8 mouse cellular contexts compared by ENCODE assay signal in genomic region chr15:102692321-102692804, GRCm38 (mm10). TPM values are rescaled to one million over a fixed set of nuclear protein-coding genes. Genes with fewer than 3 reads are reported as not detected.
DNase-seq lines count a peak whose midpoint lies in the region; ATAC-seq and TF ChIP-seq lines count a peak whose summit lies in the region.

No protein-coding gene starts in this region.

- peak overlapping the region; percentile 62; the same call in 1 of the 2 replicates for H3K27ac ChIP-seq in hindbrain, embryonic 12.5 days
- H3K27ac ChIP-seq in midbrain, embryonic 14.5 days (replicated peaks; ENCODE audit: low read depth, low read length) = peak overlapping the region; percentile 81

- TF ChIP-seq CTCF in lung, adult 2 months (IDR thresholded peaks at IDR 0.05; ENCODE audit: insufficient read depth, low read length) = no peak

- H3K4me1 ChIP-seq in lung, adult 2 months (ENCODE audit: control insufficient read depth, insufficient read depth, low read length) = peaks cover 7% of the 10 kb centered on the region
- peaks cover 27% of the 10 kb centered on the region for H3K4me1 ChIP-seq in hindbrain, embryonic 12.5 days
- peaks cover 27% of the 10 kb centered on the region; the same call in 1 of the 2 replicates for H3K4me1 ChIP-seq in midbrain, embryonic 14.5 days (ENCODE audit: control insufficient read depth, insufficient read depth, low read length)

- peak overlapping the region; percentile 52 for H3K9ac ChIP-seq in hindbrain, embryonic 12.5 days
- peak overlapping the region; percentile 57 for H3K9ac ChIP-seq in midbrain, embryonic 14.5 days (replicated peaks; ENCODE audit: low read length)

- peak overlapping the region; percentile 78 for H3K4me2 ChIP-seq in hindbrain, embryonic 12.5 days (replicated peaks)
- peak overlapping the region; percentile 71 for H3K4me2 ChIP-seq in midbrain, embryonic 14.5 days (ENCODE audit: low read length)

- TF ChIP-seq POLR2A in lung, adult 2 months (IDR thresholded peaks at IDR 0.05; ENCODE audit: borderline replicate concordance, extremely low read depth, low read depth, low read length) = no peak

- WGBS in lung, adult 2 months = 5% methylated on average over 26 of the region's 26 CpGs
- under 1% methylated on average over 26 of the region's 26 CpGs for WGBS in hindbrain, embryonic 12.5 days
- WGBS in midbrain, embryonic 14.5 days = 1% methylated on average over 26 of the region's 26 CpGs

- DNase-seq in lung, adult 2 months = no peak
- no peak for DNase-seq in lung, postnatal 25 days (ENCODE audit: low spot score)
- peak; percentile 47 to 58 for DNase-seq in cerebellum, postnatal 25 days
- peak; percentile 79 for DNase-seq in midbrain, embryonic 14.5 days
- no peak for DNase-seq in left cerebral cortex, postnatal 10 days (ENCODE audit: extremely low spot score in 1 of 2, low spot score in 2 of 2)
- DNase-seq in frontal cortex, postnatal 14 days (ENCODE audit: low spot score in 2 of 2) = no peak
- DNase-seq in left cerebral cortex, postnatal 4 days = no peak

- no peaks in the 10 kb centered on the region for H3K36me3 ChIP-seq in hindbrain, embryonic 12.5 days
- H3K36me3 ChIP-seq in midbrain, embryonic 14.5 days (ENCODE audit: control insufficient read depth, insufficient read depth, low read length) = no peaks in the 10 kb centered on the region

- ATAC-seq in hindbrain, embryonic 12.5 days (ENCODE audit: low FRiP score) = peak; percentile 66
- peak; percentile 65 for ATAC-seq in midbrain, embryonic 14.5 days (ENCODE audit: low FRiP score, low TSS enrichment)

- no peaks in the 10 kb centered on the region for H3K9me3 ChIP-seq in hindbrain, embryonic 12.5 days (replicated peaks)
- no peaks in the 10 kb centered on the region for H3K9me3 ChIP-seq in midbrain, embryonic 14.5 days (ENCODE audit: control insufficient read depth, low read length)

- H3K4me3 ChIP-seq in lung, adult 2 months (replicated peaks; ENCODE audit: extremely low read depth, low read depth, low read length) = peak overlapping the region; percentile 25
- H3K4me3 ChIP-seq in hindbrain, embryonic 12.5 days = peak overlapping the region; percentile 43
- H3K4me3 ChIP-seq in midbrain, embryonic 14.5 days (replicated peaks; ENCODE audit: low read depth, low read length) = peak overlapping the region; percentile 42

- intact Hi-C loops in left cerebral cortex, postnatal 10 days (cut with DNase I) = no loop called here
- intact Hi-C loops in left cerebral cortex, postnatal 4 days (cut with DNase I) = loop anchor here (10.0 kb wide), 1 partner anchor 292 kb away; no protein-coding TSS in a partner anchor

- H3K27me3 ChIP-seq in hindbrain, embryonic 12.5 days = peaks cover 82% of the 10 kb centered on the region
- H3K27me3 ChIP-seq in midbrain, embryonic 14.5 days (ENCODE audit: control insufficient read depth, insufficient read depth, low read length) = peaks cover 49% of the 10 kb centered on the region

RNA-seq across cellular contexts. Expression of gene Atp5g2, which starts 20.2 kb away (rescaled TPM):
- polyA plus RNA-seq in lung, adult 2 months (2012; rRNA removed) = 250 and 262 TPM in 2 replicates
- polyA plus RNA-seq in hindbrain, embryonic 12.5 days (2016; fragmentation: Nextera tagmentation; extraction: Ambion mirVana) = 53.9 and 60.4 TPM in 2 replicates
- 69.8 and 72.3 TPM in 2 replicates for polyA plus RNA-seq in midbrain, embryonic 14.5 days (2014; fragmentation: Nextera tagmentation; extraction: Ambion mirVana)
- total RNA-seq in left cerebral cortex, postnatal 10 days (2021) = 1 to 10 TPM; 9.7 to 9.8 TPM
- 10 to 100 TPM; 13.4 to 14.1 TPM for total RNA-seq in left cerebral cortex, postnatal 4 days (2021)

RNA-seq across cellular contexts. Expression of gene Calcoco1, which starts 29.6 kb away (rescaled TPM):
- polyA plus RNA-seq in lung, adult 2 months (2012; rRNA removed) = 76.5 and 105 TPM in 2 replicates
- polyA plus RNA-seq in hindbrain, embryonic 12.5 days (2016; fragmentation: Nextera tagmentation; extraction: Ambion mirVana) = 47.3 and 49.1 TPM in 2 replicates
- polyA plus RNA-seq in midbrain, embryonic 14.5 days (2014; fragmentation: Nextera tagmentation; extraction: Ambion mirVana) = 30.6 and 36.5 TPM in 2 replicates
- 10 to 100 TPM; 44.3 to 46.7 TPM for total RNA-seq in left cerebral cortex, postnatal 10 days (2021)
- 10 to 100 TPM; 44.3 to 46.7 TPM for total RNA-seq in left cerebral cortex, postnatal 4 days (2021)

Comparison
In these comparisons a context has a peak if more than half of its experiments do, and no peak if none do; other contexts are left out.
1. DNase-seq: peak in cerebellum, postnatal 25 days (2 of 2) and midbrain, embryonic 14.5 days (single experiment); none in lung, adult 2 months (single experiment), lung, postnatal 25 days (single experiment), left cerebral cortex, postnatal 10 days (0 of 2), frontal cortex, postnatal 14 days (0 of 2) and left cerebral cortex, postnatal 4 days (single experiment).
2. Peak in every context shown above with its lines, with median percentiles within 50 percentile points of each other: H3K4me3 ChIP-seq.